Mouse (Mus musculus) heart, embryonic 16.5 days (tissue): ENCODE results near the gene Umad1. TPM values are rescaled to one million over a fixed set of nuclear protein-coding genes. Genes with fewer than 3 reads are reported as not detected.

ENCODE experiments used
- ATAC-seq: fragments of 200-750 bp; cut with Nextera tagmentation; replicated peaks from 2 replicates; pipeline ENCODE4 v1.8.0; 2017; ENCODE audit warnings: moderate number of reproducible peaks; ENCODE audit not compliant: insufficient read depth, low FRiP score; ENCODE audit errors: extremely low read depth
- H3K27ac ChIP-seq: fragments of 300-500 bp; sonication (generic); 2 replicates; pipeline ENCODE4 v1.5.1; 2014; ENCODE audit warnings: mild to moderate bottlenecking, low read length, control low read depth, moderate library complexity
- H3K27me3 ChIP-seq: fragments of 300-500 bp; sonication (generic); 2 replicates; pipeline ENCODE4 v1.6.1; 2014; ENCODE audit warnings: low read length, mixed read lengths; ENCODE audit not compliant: control insufficient read depth, insufficient read depth
- H3K36me3 ChIP-seq: fragments of 300-500 bp; sonication (generic); 2 replicates; pipeline ENCODE4 v1.6.1; 2014; ENCODE audit not compliant: control insufficient read depth, insufficient read depth
- H3K4me1 ChIP-seq: fragments of 300-500 bp; sonication (generic); 2 replicates; pipeline ENCODE4 v1.6.1; 2014; ENCODE audit warnings: low read length, mixed read lengths; ENCODE audit not compliant: control insufficient read depth, insufficient read depth
- H3K4me2 ChIP-seq: fragments of 300-500 bp; sonication (generic); 2 replicates; pipeline ENCODE4 v1.6.1; 2014; ENCODE audit warnings: low read depth, mild to moderate bottlenecking, control low read depth, low read length
- H3K4me3 ChIP-seq: fragments of 300-500 bp; sonication (generic); 2 replicates; pipeline ENCODE4 v1.5.1; 2014; ENCODE audit warnings: mild to moderate bottlenecking, control low read depth, low read length
- H3K9ac ChIP-seq: fragments of 300-500 bp; sonication (generic); 2 replicates; pipeline ENCODE4 v1.6.1; 2014; ENCODE audit warnings: low read length, control low read depth
- H3K9me3 ChIP-seq: fragments of 300-500 bp; sonication (generic); replicated peaks from 2 replicates; pipeline ENCODE4 v1.6.1; 2016; ENCODE audit warnings: low read length; ENCODE audit not compliant: control insufficient read depth
- WGBS: fragments of 180-500 bp; shearing (Covaris S2); extraction: QIAGEN DNeasy Blood & Tissue Kit; methylation state at CpG from one replicate; pipeline ENCODE4 v1.1.7; 2014; 5-methylcytosine and 5-hydroxymethylcytosine counted together
- polyA plus RNA-seq: library from polyadenylated mRNA; unstranded; fragments of >200 nt; fragmentation: Nextera tagmentation; extraction: Ambion mirVana; gene quantifications from 2 replicates; pipeline ENCODE4 v1.2.1, GENCODE M21; 2015

The Umad1 gene
- polyA plus RNA-seq, 1 experiment from 2014 or later: 24.5 TPM

GRCm38 (mm10) chr6:8423142-8423541 lies 164.1 kb downstream of the Umad1 start:
- no peak overlapping the region for H3K27ac ChIP-seq
- no peak overlapping the region for H3K4me3 ChIP-seq
- ATAC-seq: no peak
- H3K4me1 ChIP-seq: peaks cover 22% of the 10 kb centered on the region
- H3K36me3 ChIP-seq: no peaks in the 10 kb centered on the region
- no peaks in the 10 kb centered on the region for H3K27me3 ChIP-seq
- no peak overlapping the region for H3K4me2 ChIP-seq
- no peaks in the 10 kb centered on the region for H3K9me3 ChIP-seq
- no peak overlapping the region for H3K9ac ChIP-seq
- 90% methylated on average over 2 of the region's 2 CpGs for WGBS

- Histone ChIP-seq H3K4me1 (peaks cover 12% of the 10 kb centered on the region), H3K9me3 (no peaks in the 10 kb centered on the region), H3K27ac (no peak overlapping the region), H3K36me3 (no peaks in the 10 kb centered on the region), H3K4me2 (no peak overlapping the region), H3K9ac (no peak overlapping the region), H3K27me3 (no peaks in the 10 kb centered on the region), H3K4me3 (no peak overlapping the region)
- no peak for ATAC-seq
- 62% methylated on average over 5 of the region's 5 CpGs for WGBS
Measured at GRCm38 (mm10) chr6:8427692-8428091, 168.6 kb downstream of the Umad1 start.

- H3K4me3 ChIP-seq: no peak overlapping the region
- no peaks in the 10 kb centered on the region for H3K9me3 ChIP-seq
- H3K27me3 ChIP-seq: no peaks in the 10 kb centered on the region
- H3K36me3 ChIP-seq: no peaks in the 10 kb centered on the region
- no peak overlapping the region for H3K9ac ChIP-seq
- H3K4me2 ChIP-seq: no peak overlapping the region
- no peak overlapping the region; the same call in 1 of the 2 replicates for H3K27ac ChIP-seq
- 73% methylated on average over 9 of the region's 9 CpGs for WGBS
- ATAC-seq: 0 out of 2 replicates have a peak, but pooled peaks have one; percentile 47
- H3K4me1 ChIP-seq: peaks cover 9% of the 10 kb centered on the region
Measured at GRCm38 (mm10) chr6:8430610-8431234, 171.6 kb downstream of the Umad1 start.

- Histone ChIP-seq H3K27me3 (no peaks in the 10 kb centered on the region), H3K36me3 (no peaks in the 10 kb centered on the region), H3K27ac (no peak overlapping the region), H3K4me1 (peaks cover 5% of the 10 kb centered on the region), H3K9ac (no peak overlapping the region), H3K4me2 (no peak overlapping the region), H3K9me3 (no peaks in the 10 kb centered on the region), H3K4me3 (no peak overlapping the region)
- WGBS: 82% methylated on average over 9 of the region's 9 CpGs
- ATAC-seq: no peak
Measured at GRCm38 (mm10) chr6:8433179-8433578, 174.1 kb downstream of the Umad1 start.

GRCm38 (mm10) chr6:8437937-8438336 lies 178.8 kb downstream of the Umad1 start:
- no peaks in the 10 kb centered on the region for H3K4me1 ChIP-seq
- no peak overlapping the region for H3K4me2 ChIP-seq
- no peak overlapping the region for H3K27ac ChIP-seq
- H3K9ac ChIP-seq: no peak overlapping the region
- H3K4me3 ChIP-seq: no peak overlapping the region
- peaks cover 4% of the 10 kb centered on the region; the same call in 1 of the 2 replicates for H3K36me3 ChIP-seq
- peaks cover 5% of the 10 kb centered on the region; the same call in 1 of the 2 replicates for H3K9me3 ChIP-seq
- ATAC-seq: no peak
- WGBS: 78% methylated on average over 3 of the region's 3 CpGs
- no peaks in the 10 kb centered on the region for H3K27me3 ChIP-seq

GRCm38 (mm10) chr6:8441814-8442213 lies 182.7 kb downstream of the Umad1 start:
- Histone ChIP-seq H3K4me1 (peaks cover 4% of the 10 kb centered on the region), H3K27me3 (no peaks in the 10 kb centered on the region), H3K9ac (no peak overlapping the region), H3K4me3 (no peak overlapping the region), H3K27ac (no peak overlapping the region), H3K9me3 (peaks cover 5% of the 10 kb centered on the region; the same call in 1 of the 2 replicates), H3K36me3 (peaks cover 4% of the 10 kb centered on the region; the same call in 1 of the 2 replicates), H3K4me2 (no peak overlapping the region)
- 76% methylated on average over 3 of the region's 3 CpGs for WGBS
- no peak for ATAC-seq

- ATAC-seq: peak; percentile 75
- 22% methylated on average over 5 of the region's 5 CpGs for WGBS
- no peak overlapping the region for H3K4me2 ChIP-seq
Measured at GRCm38 (mm10) chr6:8446786-8447185, 187.7 kb downstream of the Umad1 start.

GRCm38 (mm10) chr6:8455599-8455998 lies 196.5 kb downstream of the Umad1 start:
- no peak overlapping the region for H3K4me2 ChIP-seq

More at GRCm38 (mm10) chr6:8446786-8447185, 187.7 kb downstream of the Umad1 start:
- Histone ChIP-seq H3K36me3 (peaks cover 4% of the 10 kb centered on the region; the same call in 1 of the 2 replicates), H3K9me3 (peaks cover 5% of the 10 kb centered on the region; the same call in 1 of the 2 replicates), H3K27me3 (no peaks in the 10 kb centered on the region), H3K4me1 (peaks cover 11% of the 10 kb centered on the region), H3K9ac (no peak overlapping the region), H3K4me3 (no peak overlapping the region), H3K27ac (peak overlapping the region; percentile 41)

GRCm38 (mm10) chr6:8458596-8458995 lies 199.5 kb downstream of the Umad1 start:
- Histone ChIP-seq H3K9ac (no peak overlapping the region), H3K4me3 (no peak overlapping the region), H3K4me1 (no peaks in the 10 kb centered on the region), H3K27ac (no peak overlapping the region), H3K27me3 (no peaks in the 10 kb centered on the region), H3K9me3 (peaks cover 3% of the 10 kb centered on the region), H3K4me2 (no peak overlapping the region), H3K36me3 (no peaks in the 10 kb centered on the region)
- no peak for ATAC-seq
- WGBS: 83% methylated on average over 4 of the region's 4 CpGs

More at GRCm38 (mm10) chr6:8455599-8455998, 196.5 kb downstream of the Umad1 start:
- Histone ChIP-seq H3K9me3 (peaks cover 3% of the 10 kb centered on the region), H3K27ac (no peak overlapping the region), H3K4me3 (no peak overlapping the region), H3K36me3 (no peaks in the 10 kb centered on the region), H3K4me1 (no peaks in the 10 kb centered on the region), H3K27me3 (no peaks in the 10 kb centered on the region), H3K9ac (no peak overlapping the region)
- 79% methylated on average over 5 of the region's 5 CpGs for WGBS
- ATAC-seq: no peak
